Mouse (Mus musculus) bone marrow macrophage, adult 2 months (primary cell): ENCODE measurements around the gene Hdac7. TPM values are rescaled to one million over a fixed set of nuclear protein-coding genes. Genes with fewer than 3 reads are reported as not detected.

Experiments used
- H3K27ac ChIP-seq: 2 replicates; pipeline ENCODE4 v1.5.1; 2012; ENCODE audit warnings: low read depth, low read length; ENCODE audit not compliant: insufficient read depth
- H3K4me1 ChIP-seq: 2 replicates; pipeline ENCODE4 v1.6.1; 2012; ENCODE audit warnings: low read length; ENCODE audit not compliant: control insufficient read depth, insufficient read depth
- H3K4me3 ChIP-seq: 2 replicates; pipeline ENCODE4 v1.5.1; 2012; ENCODE audit warnings: mild to moderate bottlenecking, low read length, moderate library complexity; ENCODE audit not compliant: insufficient read depth
- CTCF ChIP-seq: IDR thresholded peaks from 2 replicates; pipeline ENCODE4 v1.5.1; 2012; ENCODE audit warnings: low read depth, mild to moderate bottlenecking, low read length, moderate library complexity
- POLR2A ChIP-seq: IDR thresholded peaks from 2 replicates; pipeline ENCODE4 v1.6.1; 2012; ENCODE audit warnings: mild to moderate bottlenecking, low read depth, low read length, borderline replicate concordance
- polyA plus RNA-seq: library from polyadenylated mRNA; stranded (reverse); fragments of >200 nt; gene quantifications from 2 replicates; pipeline ENCODE4 v1.2.4, GENCODE M21; 2012; ENCODE audit not compliant: missing spikeins, insufficient read depth, insufficient read length

The Hdac7 gene
- polyA plus RNA-seq, 1 experiment = 14.8 TPM

DNA sequence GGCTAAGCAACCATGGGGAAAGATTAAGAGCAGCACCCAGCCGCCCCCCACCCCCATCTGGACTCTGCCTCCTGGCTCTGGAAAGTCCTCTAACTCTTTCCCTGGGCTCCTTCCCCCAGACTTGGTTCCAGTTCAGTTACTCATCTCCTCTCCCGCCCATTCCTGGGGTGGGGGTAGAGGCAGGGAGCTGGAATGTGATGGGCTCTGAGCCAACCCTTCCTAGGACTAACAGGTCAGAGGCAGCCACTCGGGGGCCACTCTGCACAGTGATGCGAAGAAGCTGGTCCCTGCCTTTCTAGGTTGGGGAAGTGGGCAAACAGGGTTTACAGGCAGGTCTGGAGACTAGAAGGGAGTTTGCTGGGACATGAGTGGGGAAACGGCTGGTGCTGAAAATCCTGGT lies 71.2 kb downstream of the Hdac7 start:
- H3K4me3 ChIP-seq = no peak overlapping the region
- no peak for TF ChIP-seq POLR2A
- TF ChIP-seq CTCF = no peak
- H3K4me1 ChIP-seq = peaks cover 5% of the 10 kb centered on the region
- no peak overlapping the region for H3K27ac ChIP-seq

DNA sequence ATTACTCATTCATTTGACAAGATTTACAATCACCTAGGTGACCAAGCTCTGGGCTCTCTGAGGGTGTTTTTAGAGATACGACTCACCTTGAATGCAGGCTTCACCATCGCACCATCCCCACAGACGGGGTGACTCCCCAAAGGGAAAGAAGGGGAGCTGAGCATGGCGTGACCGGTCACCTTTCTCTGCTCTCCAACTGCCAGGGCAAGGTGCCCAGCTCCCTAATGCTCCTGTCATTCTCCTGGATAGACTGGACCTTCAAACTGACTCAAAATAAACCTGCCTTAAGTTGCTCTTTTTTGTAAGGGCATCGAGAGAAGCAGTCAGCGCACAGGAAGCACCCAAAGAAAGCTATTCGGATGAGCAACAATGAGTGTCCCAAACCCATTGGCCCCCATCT lies 74.0 kb downstream of the Hdac7 start:
- TF ChIP-seq CTCF = no peak
- TF ChIP-seq POLR2A = no peak
- no peak overlapping the region for H3K27ac ChIP-seq
- no peak overlapping the region for H3K4me3 ChIP-seq
- H3K4me1 ChIP-seq = peaks cover 5% of the 10 kb centered on the region

DNA sequence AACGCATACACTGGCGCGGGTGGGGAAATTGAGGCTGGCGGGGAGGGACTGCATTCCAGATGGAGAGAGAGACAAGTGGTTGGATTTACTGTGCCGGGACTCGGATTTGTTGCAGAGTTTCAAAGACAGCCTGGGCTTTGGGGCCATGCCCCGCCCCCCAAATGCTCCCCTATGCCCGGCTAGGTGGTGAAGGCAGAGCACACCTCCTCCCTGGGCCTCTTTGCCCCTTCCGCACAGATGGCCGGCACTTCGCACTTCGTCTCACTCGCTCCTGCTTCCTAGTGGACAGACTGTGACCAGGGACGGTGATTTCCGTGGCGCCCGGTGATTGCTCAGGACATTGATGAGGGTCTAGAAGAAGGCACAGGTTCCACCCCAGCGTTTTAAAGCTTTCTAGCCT lies 76.1 kb downstream of the Hdac7 start:
- Histone ChIP-seq H3K4me1 (no peaks in the 10 kb centered on the region), H3K4me3 (peak overlapping the region; percentile 39), H3K27ac (no peak overlapping the region)
- no peak for TF ChIP-seq CTCF
- TF ChIP-seq POLR2A = no peak

DNA sequence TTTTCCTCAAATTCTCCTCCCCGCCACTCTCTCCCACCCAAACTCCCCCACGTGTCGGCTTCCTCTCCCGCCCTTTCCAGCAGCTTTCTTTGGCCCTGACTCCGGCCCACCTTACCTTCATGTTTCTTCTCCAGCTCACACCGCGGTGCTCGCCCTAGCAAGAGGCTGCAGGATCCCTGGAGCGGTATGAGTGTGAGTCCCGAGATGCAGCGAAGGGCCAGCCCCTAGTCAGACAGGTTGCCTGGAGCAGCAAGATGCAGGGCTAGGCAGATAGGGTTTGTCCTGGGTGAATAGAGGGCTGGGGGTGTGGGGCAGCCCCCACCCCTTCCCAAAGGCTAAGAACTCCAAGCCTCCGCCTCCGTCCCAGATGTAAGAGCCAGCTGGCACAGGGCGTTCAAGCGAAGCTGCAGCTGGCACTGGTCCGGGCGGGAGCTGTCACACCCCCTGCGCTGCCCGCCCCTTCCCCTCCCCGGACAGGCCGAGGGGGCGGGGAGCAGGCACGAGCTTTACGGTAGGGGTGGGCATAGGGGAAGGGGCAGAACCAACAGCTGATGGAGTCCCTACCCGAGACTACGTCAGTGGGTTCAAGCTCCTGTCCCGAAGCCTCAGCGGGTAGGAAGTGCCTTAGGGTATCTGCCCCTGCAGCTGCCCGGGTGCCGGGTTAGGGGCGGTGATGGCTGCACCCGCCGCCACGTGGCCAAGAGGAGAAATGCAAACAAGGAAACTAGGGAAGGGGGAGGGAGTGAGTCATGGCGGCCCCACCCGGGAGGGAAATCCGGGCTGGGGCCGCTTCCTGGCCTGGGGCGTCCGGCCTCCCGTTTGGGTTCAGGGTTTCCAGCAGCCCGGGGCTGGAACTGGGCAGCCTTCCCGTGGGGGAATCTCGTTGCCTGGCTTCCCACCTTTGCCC lies 76.8 kb downstream of the Hdac7 start, which contains the start of gene Rapgef3:
Gene Rapgef3 (minus strand): TSS at position 693 of the 907 bp plus-strand sequence.
- Histone ChIP-seq H3K4me1 (no peaks in the 10 kb centered on the region), H3K27ac (no peak within 1 kb of the TSS), H3K4me3 (peak within 1 kb of the TSS; percentile 39)
- no peak for TF ChIP-seq POLR2A
- peak; percentile 7; the same call in 1 of the 2 replicates for TF ChIP-seq CTCF

DNA sequence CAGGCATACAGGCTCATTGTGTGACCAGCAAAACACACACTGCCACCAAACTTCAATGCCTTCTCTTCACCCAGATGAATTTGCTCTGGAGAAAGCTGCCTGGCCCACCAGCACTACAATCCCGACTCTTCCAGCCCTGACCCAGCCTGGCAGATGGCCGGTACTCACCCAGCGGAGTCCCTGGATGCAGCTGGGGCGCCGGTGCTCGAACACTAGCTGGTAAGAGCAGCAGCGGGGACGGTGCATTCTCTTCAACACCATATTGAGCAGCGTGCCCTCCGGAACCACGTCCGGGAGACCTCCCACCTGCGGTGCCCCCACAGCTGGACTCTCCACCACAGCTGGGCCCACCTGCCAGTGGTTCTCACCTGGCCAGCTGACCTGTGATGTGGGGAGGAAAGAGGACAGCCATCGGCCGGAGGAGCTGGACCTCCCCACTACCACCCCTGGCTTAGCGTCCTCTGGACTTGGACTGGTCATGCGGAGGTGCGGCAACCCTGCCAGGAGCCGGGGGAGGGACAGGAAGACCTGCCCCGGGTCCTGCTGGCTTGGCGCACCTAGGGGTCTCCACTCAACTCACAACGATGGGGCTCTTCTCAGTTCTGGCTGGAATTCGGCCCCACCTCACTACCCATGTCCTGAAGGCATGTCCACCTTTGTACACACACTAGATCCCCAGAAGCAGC lies 77.6 kb downstream of the Hdac7 start:
- Histone ChIP-seq H3K27ac (no peak overlapping the region), H3K4me3 (no peak overlapping the region), H3K4me1 (no peaks in the 10 kb centered on the region)
- no peak for TF ChIP-seq POLR2A
- no peak for TF ChIP-seq CTCF

DNA sequence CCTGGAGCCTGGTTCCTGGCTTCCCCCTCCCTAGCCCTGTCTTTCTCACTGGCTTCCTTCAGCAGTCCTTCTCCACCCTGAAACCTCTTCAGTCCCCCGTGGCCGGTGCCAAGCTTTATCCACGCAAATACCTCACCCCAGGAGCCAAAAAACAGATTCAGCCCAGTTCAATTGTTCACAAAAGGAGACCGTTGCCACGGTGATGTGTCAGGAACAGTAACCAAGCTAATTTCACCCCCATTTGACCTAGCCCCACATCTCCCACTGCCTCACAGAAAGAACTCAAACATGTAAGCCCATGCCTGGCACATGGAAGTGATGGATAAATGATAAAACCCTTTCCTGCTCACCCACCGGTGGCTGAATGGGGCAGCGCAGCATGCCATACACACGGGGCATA lies 78.1 kb downstream of the Hdac7 start:
- Histone ChIP-seq H3K4me3 (no peak overlapping the region), H3K4me1 (no peaks in the 10 kb centered on the region), H3K27ac (no peak overlapping the region)
- no peak for TF ChIP-seq CTCF
- TF ChIP-seq POLR2A = no peak

DNA sequence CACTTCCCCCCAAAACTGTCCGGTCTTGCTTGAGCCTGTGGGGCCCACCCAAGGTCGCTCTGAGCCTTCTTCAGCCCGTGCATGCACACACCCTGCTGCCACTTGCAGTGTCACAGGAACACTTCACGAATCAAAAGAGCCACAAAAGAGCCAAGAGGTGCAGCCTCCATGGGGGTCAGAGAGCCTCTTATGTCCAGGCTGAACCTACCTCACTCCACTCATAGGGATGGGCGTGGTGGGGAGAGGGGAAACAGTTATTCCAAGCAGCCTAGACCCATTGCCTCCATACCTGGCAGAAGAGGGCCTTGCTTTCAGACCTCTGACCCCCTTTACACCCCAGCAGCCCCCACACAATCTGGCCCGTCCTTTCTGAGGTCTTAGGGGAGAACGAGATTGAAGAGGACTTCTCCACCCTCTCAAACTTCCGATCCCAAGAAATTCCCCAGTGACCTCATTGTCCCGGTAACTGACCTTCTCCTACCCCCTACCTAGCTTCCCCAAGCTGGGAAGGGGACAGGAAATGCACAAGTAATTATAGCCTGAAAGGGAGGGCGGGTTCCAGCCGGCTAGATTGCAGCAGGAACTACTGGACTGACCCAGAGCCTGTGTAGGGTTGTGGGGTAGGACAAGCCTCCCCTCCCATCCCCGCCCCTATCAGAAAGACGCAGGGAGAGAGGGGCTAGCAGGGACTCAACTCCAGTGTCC lies 79.1 kb downstream of the Hdac7 start:
- Histone ChIP-seq H3K27ac (no peak overlapping the region), H3K4me3 (no peak overlapping the region), H3K4me1 (peaks cover 4% of the 10 kb centered on the region)
- no peak for TF ChIP-seq POLR2A
- TF ChIP-seq CTCF = no peak

DNA sequence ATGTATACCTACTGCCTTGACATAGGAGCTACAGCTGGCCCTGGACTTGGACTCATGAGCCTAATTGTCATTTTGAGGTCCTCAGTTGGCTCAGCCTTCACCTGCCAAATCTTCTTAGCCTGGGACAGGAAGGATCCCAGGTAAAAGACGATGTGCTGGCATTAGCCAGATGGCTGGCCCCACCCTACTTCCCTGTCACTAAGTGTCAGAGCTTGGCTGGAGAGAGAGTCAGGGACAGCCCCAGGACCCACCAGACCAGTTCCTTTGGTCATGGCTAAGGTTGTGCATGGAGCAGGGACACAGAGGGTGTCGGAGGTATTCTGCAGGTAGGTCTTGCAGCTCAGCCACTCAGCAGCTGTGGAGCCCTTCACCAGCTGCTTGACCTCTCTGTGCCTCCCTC lies 79.8 kb downstream of the Hdac7 start:
- Histone ChIP-seq H3K27ac (no peak overlapping the region), H3K4me3 (no peak overlapping the region), H3K4me1 (peaks cover 11% of the 10 kb centered on the region)
- no peak for TF ChIP-seq POLR2A
- TF ChIP-seq CTCF = no peak

- Histone ChIP-seq H3K4me1 (peaks cover 15% of the 10 kb centered on the region), H3K4me3 (no peak overlapping the region), H3K27ac (no peak overlapping the region)
- no peak for TF ChIP-seq CTCF
- no peak for TF ChIP-seq POLR2A
Observed at GRCm38 (mm10) chr15:97763256-97764049, 80.8 kb downstream of the Hdac7 start.
